Mouse (Mus musculus): ENCODE measurements around the gene Aco2.

Aco2 gene

GRCm38 (mm10) chr15:81951159-81951558, 79.0 kb downstream of the Aco2 start:
- no peak for DNase-seq

GRCm38 (mm10) chr15:81952310-81952709, 80.2 kb downstream of the Aco2 start:
- DNase-seq = peak in 1 of 2 experiments; percentile 37

GRCm38 (mm10) chr15:81954151-81954583, 82.1 kb downstream of the Aco2 start:
- DNase-seq = peak; percentile 76 to 79

DNA sequence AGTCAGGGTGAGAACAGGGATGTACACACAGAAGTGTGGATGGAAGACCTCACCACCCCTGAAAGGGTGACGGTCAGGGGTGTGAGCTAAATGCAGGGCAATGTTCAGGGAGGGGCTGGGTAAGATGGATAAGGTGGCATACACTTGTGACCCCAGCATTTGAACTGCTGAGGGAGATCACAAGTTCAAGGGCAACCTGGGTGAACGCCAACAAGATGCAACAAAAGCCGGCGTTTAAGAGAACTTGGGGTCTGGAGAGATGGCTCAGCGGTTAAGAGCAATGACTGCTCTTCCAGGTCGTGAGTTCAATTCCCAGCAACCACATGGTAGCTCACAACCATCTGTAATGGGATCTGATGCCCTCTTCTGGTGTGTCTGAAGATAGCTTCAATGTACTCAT, 82.6 kb downstream of the Aco2 start:
- peak in 1 of 2 experiments; percentile 36 for DNase-seq

GRCm38 (mm10) chr15:81955414-81955813, 83.3 kb downstream of the Aco2 start:
- DNase-seq = no peak

- peak; percentile 69 to 80 for DNase-seq
These were observed 84.3 kb downstream of the Aco2 start for GRCm38 (mm10) chr15:81956457-81956856.

GRCm38 (mm10) chr15:81957598-81957997, 85.5 kb downstream of the Aco2 start:
- DNase-seq = no peak

DNA sequence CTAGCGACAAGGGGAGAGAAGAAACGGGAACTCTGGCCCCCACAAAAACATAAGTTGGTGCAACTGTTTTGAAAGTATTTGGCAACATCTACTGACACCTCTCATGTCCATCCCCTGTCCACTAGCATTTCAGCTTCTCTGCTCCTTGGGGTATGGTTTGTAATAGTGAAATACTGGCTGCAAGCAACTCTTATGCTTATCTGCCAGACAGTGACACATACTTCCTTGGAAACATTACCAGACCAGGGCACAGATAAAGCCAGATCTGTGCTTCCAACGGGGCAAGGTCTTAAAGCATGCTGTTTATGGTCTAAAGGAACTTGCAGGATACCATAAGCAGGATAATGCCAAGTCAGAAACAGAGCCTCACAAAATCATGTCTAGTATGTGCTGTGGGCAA, 86.8 kb downstream of the Aco2 start:
- no peak for DNase-seq

GRCm38 (mm10) chr15:81960171-81961077, 88.3 kb downstream of the Aco2 start, which contains the start of gene Pmm1:
TSS of gene Pmm1 (minus strand) at chr15:81960930.
- DNase-seq = peak; percentile 99 to 100

- DNase-seq = no peak
These were observed 89.0 kb downstream of the Aco2 start for GRCm38 (mm10) chr15:81961078-81961451.

DNA sequence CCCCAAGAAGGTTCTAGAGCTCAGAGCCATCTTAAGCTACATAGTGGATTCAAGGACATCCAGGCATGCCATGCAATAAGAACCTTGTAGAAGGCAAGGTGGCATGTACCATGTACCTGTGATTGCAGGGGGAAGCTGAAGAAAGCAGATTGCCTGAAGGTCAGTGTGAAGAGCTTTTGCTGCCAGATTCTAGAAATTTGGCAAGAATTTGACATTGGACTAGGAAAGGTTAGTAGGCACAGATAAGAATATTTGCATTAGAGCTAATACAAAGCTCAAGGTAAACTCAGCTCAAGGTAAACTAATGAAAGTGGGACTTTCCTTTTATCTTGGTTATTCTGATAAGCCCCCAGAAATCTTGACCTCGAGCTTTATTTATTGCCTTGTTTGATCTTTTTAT, 92.2 kb downstream of the Aco2 start:
- no peak for DNase-seq
